16 mouse cellular contexts compared by ENCODE assay signal in genomic region chr17:83917781-83918180, GRCm38 (mm10).
DNase-seq lines count a peak whose midpoint lies in the region; ATAC-seq and TF ChIP-seq lines count a peak whose summit lies in the region.
"Had no signal": no experiment of that assay in that cellular context is flagged by ENCODE, and none has a peak within 500 bp of the region (broad histone marks: within the 10 kb centered on the region; RNA-seq: fewer than 3 reads in every experiment).

No protein-coding gene starts in this region.

- no peak for ATAC-seq in heart, embryonic 15.5 days (replicated peaks; ENCODE audit: insufficient number of reproducible peaks, insufficient read depth, low FRiP score, low read depth)
- no peak for ATAC-seq in lung, embryonic 14.5 days (ENCODE audit: insufficient read depth)
- no peak for ATAC-seq in embryonic facial prominence, embryonic 13.5 days (ENCODE audit: insufficient number of reproducible peaks, insufficient read depth, low FRiP score, low TSS enrichment, low read depth)
- no peak for ATAC-seq in limb, embryonic 13.5 days (ENCODE audit: low FRiP score, low read depth)

- no peak overlapping the region for H3K9ac ChIP-seq in heart, embryonic 15.5 days
- H3K9ac ChIP-seq in lung, embryonic 14.5 days = no peak overlapping the region
- H3K9ac ChIP-seq in embryonic facial prominence, embryonic 13.5 days = no peak overlapping the region
- H3K9ac ChIP-seq in limb, embryonic 13.5 days = no peak overlapping the region
- H3K9ac ChIP-seq: hindbrain, embryonic 15.5 days; limb, embryonic 15.5 days; midbrain, embryonic 12.5 days had no signal

- no peaks in the 10 kb centered on the region for H3K9me3 ChIP-seq in heart, embryonic 15.5 days (replicated peaks)
- H3K9me3 ChIP-seq in lung, embryonic 14.5 days (ENCODE audit: low read depth, low read length) = no peaks in the 10 kb centered on the region
- H3K9me3 ChIP-seq in embryonic facial prominence, embryonic 13.5 days = no peaks in the 10 kb centered on the region
- no peaks in the 10 kb centered on the region for H3K9me3 ChIP-seq in limb, embryonic 13.5 days
- H3K9me3 ChIP-seq: hindbrain, embryonic 15.5 days; limb, embryonic 15.5 days; midbrain, embryonic 12.5 days had no signal

- H3K36me3 ChIP-seq in heart, embryonic 15.5 days = no peaks in the 10 kb centered on the region
- no peaks in the 10 kb centered on the region for H3K36me3 ChIP-seq in lung, embryonic 14.5 days (ENCODE audit: insufficient read depth)
- no peaks in the 10 kb centered on the region for H3K36me3 ChIP-seq in embryonic facial prominence, embryonic 13.5 days
- no peaks in the 10 kb centered on the region for H3K36me3 ChIP-seq in limb, embryonic 13.5 days
- H3K36me3 ChIP-seq: hindbrain, embryonic 15.5 days; limb, embryonic 15.5 days; midbrain, embryonic 12.5 days had no signal

- no peak overlapping the region for H3K4me2 ChIP-seq in heart, embryonic 15.5 days
- no peak overlapping the region for H3K4me2 ChIP-seq in lung, embryonic 14.5 days
- H3K4me2 ChIP-seq in embryonic facial prominence, embryonic 13.5 days = no peak overlapping the region
- H3K4me2 ChIP-seq in limb, embryonic 13.5 days (replicated peaks) = no peak overlapping the region
- H3K4me2 ChIP-seq: hindbrain, embryonic 15.5 days; limb, embryonic 15.5 days; midbrain, embryonic 12.5 days had no signal

- WGBS in heart, embryonic 15.5 days = 63% methylated on average over 4 of the region's 4 CpGs
- WGBS in lung, embryonic 14.5 days = 56% methylated on average over 4 of the region's 4 CpGs
- 73% methylated on average over 4 of the region's 4 CpGs for WGBS in embryonic facial prominence, embryonic 13.5 days
- 54% methylated on average over 4 of the region's 4 CpGs for WGBS in limb, embryonic 13.5 days

- no peak overlapping the region for H3K4me3 ChIP-seq in heart, embryonic 15.5 days
- no peak overlapping the region for H3K4me3 ChIP-seq in lung, embryonic 14.5 days (ENCODE audit: low read depth, low read length)
- no peak overlapping the region for H3K4me3 ChIP-seq in embryonic facial prominence, embryonic 13.5 days
- no peak overlapping the region for H3K4me3 ChIP-seq in limb, embryonic 13.5 days
- H3K4me3 ChIP-seq: hindbrain, embryonic 15.5 days; limb, embryonic 15.5 days; midbrain, embryonic 12.5 days had no signal

- no peak for DNase-seq in heart, postnatal 10 days
- DNase-seq in lung, embryonic 14.5 days = no peak
- DNase-seq in lung, postnatal 4 days = no peak
- no peak for DNase-seq in urinary bladder, postnatal 14 days (ENCODE audit: low spot score)
- no peak for DNase-seq in frontal cortex, postnatal 36 days (ENCODE audit: low spot score in 2 of 2)
- DNase-seq: adrenal gland, adult 8-10 months; cerebellum, adult 9-11 months; lung, postnatal 14 days; right cerebral cortex, postnatal 14 days; thymus, postnatal 4 days had no signal

- no peak for TF ChIP-seq CTCF in lung, embryonic 14.5 days (IDR thresholded peaks at IDR 0.05; ENCODE audit: low read depth)

- H3K27ac ChIP-seq in heart, embryonic 15.5 days = peak overlapping the region; percentile 69
- H3K27ac ChIP-seq in lung, embryonic 14.5 days (ENCODE audit: low read depth) = peak overlapping the region; percentile 89; the same call in 1 of the 2 replicates
- H3K27ac ChIP-seq in embryonic facial prominence, embryonic 13.5 days = peak overlapping the region; percentile 83
- peak overlapping the region; percentile 88; the same call in 1 of the 2 replicates for H3K27ac ChIP-seq in limb, embryonic 13.5 days
- H3K27ac ChIP-seq: hindbrain, embryonic 15.5 days; midbrain, embryonic 12.5 days had no signal

- intact Hi-C loops in heart, postnatal 10 days (cut with DNase I) = loop anchor here (2.0 kb wide), 1 partner anchor 37 kb away; no protein-coding TSS in a partner anchor

- H3K4me1 ChIP-seq in heart, embryonic 15.5 days (replicated peaks) = peaks cover 32% of the 10 kb centered on the region
- peaks cover 31% of the 10 kb centered on the region for H3K4me1 ChIP-seq in lung, embryonic 14.5 days (ENCODE audit: insufficient read depth)
- H3K4me1 ChIP-seq in embryonic facial prominence, embryonic 13.5 days = peaks cover 78% of the 10 kb centered on the region
- H3K4me1 ChIP-seq in limb, embryonic 13.5 days = peaks cover 87% of the 10 kb centered on the region

- H3K27me3 ChIP-seq in heart, embryonic 15.5 days = no peaks in the 10 kb centered on the region
- no peaks in the 10 kb centered on the region for H3K27me3 ChIP-seq in lung, embryonic 14.5 days (ENCODE audit: insufficient read depth, low read length)
- H3K27me3 ChIP-seq in embryonic facial prominence, embryonic 13.5 days = no peaks in the 10 kb centered on the region
- H3K27me3 ChIP-seq in limb, embryonic 13.5 days = no peaks in the 10 kb centered on the region
- H3K27me3 ChIP-seq: hindbrain, embryonic 15.5 days; limb, embryonic 15.5 days; midbrain, embryonic 12.5 days had no signal
